Mouse (Mus musculus) gastrocnemius, postnatal 25 days (tissue): ENCODE measurements around the gene Olfr324. TPM values are rescaled to one million over a fixed set of nuclear protein-coding genes. Genes with fewer than 3 reads are reported as not detected.

Experiments
- DNase-seq: peaks from one replicate; pipeline ENCODE4 v3.0.0; 2022
- total RNA-seq, 2 experiments: library from RNA; stranded (reverse); gene quantifications; 1 replicate in 1 of 2; 2 replicates in 1 of 2; pipeline ENCODE4 v1.2.3; 2021

The Olfr324 gene
- total RNA-seq, 2 experiments from 2014 or later: not detected

DNA sequence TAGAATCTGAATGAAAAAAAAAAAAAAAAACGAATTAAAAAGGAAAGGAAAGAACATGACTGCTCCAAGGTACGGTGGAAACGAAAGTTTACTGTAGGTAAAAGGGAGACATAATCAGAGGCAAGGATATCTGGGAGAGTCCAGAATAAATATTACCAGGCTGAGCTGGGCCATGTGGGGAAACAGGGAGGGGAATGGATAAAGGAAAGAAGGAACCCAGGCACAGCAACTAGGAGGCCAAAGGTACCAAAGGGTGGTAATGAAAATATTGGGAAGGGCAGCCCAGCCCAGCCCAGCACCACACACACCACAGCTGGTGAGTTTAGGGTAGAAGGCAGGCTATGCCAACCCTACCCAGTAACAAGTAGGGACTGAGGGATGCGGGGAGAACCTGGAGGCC lies 40.0 kb downstream of the Olfr324 start:
- DNase-seq: no peak

DNA sequence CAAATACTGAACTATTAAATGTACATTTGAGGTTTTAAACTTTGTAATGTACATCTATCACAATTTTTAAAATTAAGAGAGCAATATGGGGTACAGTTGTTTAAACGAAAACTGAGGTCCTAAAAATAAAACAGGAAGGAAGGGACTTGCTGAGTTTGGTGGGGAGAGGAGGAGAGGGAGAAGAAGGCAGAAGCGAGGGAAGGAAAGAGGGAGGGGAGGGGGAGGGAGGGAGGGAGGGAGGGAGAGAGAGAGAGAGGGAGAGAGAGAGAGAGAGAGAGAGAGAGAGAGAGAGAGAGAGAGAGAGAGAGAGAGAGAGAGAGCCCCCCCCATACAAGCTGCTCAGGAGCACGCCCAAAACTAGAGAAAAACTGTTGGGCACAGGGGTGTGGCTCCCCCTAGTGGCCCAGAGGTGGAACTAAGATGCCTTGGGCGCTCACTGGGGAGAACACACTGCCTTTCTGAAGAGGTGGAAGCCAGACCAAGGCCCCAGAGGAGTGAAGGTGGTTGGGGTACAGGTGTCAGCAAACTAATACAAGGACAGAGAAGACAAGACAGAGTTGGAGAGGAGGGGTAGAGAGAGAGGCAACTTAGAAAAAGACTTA lies 41.6 kb downstream of the Olfr324 start:
- peak; percentile 19 for DNase-seq

DNA sequence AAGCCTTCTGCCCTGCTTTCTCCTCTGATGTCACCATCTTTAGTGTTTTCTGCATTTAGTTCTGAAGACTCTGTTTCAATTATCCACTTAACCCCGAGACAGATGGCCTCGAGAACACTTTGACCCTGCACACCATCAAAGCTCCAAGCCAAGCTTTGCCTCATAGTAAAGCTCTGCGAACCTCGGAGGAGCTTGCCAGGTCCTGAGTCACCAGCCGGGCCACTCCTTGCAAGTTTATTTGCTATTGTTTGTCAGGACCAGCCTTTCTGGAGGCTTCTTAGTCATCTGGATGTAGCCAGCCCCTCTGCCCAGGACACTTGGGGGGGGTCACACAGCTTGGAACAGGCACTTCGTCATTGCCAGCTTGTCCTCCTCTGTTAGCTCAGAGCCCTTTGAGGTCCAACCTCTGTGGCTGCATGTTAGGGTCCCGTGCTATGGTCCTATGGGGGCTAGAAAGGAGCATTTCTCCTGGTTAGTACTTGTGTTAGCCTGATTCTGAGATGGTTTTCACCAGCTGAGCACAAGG lies 43.3 kb downstream of the Olfr324 start:
- DNase-seq: peak; percentile 13

DNA sequence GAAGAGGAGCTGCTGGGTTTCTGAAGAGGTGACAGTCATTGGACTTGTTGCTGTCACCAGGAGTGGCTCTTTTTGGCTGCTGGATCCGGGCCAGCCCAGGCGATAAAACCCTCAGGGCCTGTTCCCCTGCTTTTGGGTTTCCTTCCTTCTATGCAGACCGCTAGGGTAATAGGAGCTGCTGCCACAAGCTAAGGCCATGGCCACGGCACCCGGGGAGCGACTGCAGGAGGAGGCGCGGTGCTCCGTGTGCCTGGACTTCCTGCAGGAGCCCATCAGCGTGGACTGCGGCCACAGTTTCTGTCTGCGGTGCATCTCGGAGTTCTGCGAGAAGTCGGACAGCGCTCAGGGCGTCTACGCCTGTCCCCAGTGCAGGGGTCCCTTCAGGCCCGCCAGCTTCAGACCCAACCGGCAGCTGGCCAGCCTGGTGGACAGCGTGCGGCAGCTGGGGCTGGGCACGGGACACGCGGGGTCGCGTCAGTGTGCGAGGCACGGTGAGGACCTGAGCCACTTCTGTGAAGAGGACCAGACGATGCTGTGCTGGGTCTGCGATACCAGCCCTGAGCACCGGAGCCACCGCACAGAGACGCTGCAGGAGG lies 45.5 kb downstream of the Olfr324 start, which contains the start of gene Trim58:
Gene Trim58, plus strand, starts transcription at position 194 of the 596 bp plus-strand sequence.
- no peak for DNase-seq

DNA sequence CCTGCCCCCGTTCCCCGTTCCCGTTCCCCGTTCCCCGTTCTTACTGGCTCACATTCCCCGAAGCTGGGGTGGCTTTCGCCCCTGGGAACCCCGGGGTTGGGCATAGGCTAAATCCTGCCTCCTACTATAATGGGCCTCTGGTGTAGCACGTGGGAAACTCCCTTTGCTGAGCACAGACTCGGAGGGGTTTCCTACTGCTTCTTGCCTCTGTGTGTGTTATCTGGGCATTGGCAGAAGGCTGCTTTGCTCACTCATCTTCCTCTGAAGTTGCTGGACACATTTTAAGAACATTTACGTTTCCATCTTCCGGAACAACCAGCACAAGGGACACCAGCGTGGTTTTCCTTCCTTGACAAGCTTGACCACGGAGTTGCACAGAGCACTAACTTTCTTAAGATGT lies 46.1 kb downstream of the Olfr324 start:
- no peak for DNase-seq

DNA sequence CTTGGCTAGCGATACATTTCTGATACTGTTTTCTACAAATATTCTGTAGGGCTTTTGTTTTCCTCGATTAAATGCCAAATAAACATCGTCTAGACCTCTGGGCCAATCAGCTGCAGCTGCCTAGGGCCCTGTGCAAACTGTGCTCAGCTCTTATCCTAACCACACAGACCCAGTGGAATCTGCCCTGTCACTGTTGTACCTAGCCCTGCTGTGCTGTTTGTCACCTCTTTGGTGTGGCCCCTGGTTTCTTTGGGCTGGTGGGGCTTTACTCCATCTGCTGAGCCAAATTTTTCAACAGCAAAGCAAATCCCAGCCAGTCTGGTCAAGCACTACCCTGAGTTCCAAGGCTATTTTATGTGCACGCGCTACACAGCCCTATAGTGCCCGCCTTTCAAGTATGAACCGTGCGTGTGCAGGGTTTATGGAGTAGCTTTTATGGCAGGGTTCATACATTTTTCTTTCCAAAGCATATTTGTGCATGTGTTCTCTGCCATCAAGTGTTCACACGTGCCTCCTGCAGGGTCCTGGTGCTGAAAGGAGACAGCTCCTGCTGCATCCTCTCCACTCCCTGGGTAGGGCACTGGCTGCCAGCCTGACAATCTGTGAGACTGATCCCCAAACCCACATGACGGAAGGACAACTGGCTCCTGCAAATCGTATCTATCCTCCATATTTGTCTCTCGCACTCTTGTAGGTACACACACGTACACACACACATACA lies 46.9 kb downstream of the Olfr324 start:
- DNase-seq: no peak

DNA sequence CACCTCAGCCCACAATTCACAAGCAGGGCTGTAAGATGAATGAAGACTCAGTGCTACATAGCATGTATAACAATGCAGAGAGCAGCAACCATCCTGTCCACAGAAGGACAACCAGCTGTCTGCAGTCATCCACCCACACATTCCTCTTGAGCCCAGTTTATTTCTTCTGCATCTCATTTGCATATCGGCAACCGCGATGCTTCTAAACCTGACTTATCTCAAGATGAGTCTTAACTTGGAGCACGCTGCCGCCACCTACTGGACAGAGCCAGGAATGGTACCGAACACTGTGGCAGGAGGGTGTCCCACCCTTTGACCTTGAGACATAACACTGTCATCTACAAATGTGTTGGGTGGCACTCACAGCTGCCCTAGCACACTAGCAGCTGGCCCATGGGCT lies 48.4 kb downstream of the Olfr324 start:
- no peak for DNase-seq

Other genes with a start within 250 kb of the Olfr324 start
- gene Lypd8, start 216.1 kb upstream of the Olfr324 start, total RNA-seq: not detected
- gene 1810065E05Rik, start 174.0 kb upstream of the Olfr324 start, total RNA-seq: not detected
- not detected for gene Gm12253, start 162.6 kb upstream of the Olfr324 start, total RNA-seq
- not detected for gene Lypd9, start 142.2 kb upstream of the Olfr324 start, total RNA-seq
- gene Olfr30, start 132.8 kb upstream of the Olfr324 start, total RNA-seq: not detected
- not detected for gene Olfr332, start 102.6 kb upstream of the Olfr324 start, total RNA-seq
- not detected for gene Olfr331, start 92.5 kb upstream of the Olfr324 start, total RNA-seq
- gene Olfr330, start 60.3 kb upstream of the Olfr324 start, total RNA-seq: not detected
- gene Olfr329-ps, start 48.7 kb upstream of the Olfr324 start, total RNA-seq: not detected
- under 1 TPM in 1 of 2 experiments, not detected in 1; 0.10 TPM for gene Olfr328, start 39.5 kb upstream of the Olfr324 start, total RNA-seq
- gene Olfr224, start 24.6 kb upstream of the Olfr324 start, total RNA-seq: not detected
- not detected for gene Olfr325, start 17.4 kb upstream of the Olfr324 start, total RNA-seq
- gene 2210407C18Rik, start 21.0 kb downstream of the Olfr324 start, total RNA-seq: not detected
- gene Olfr323, start 35.4 kb downstream of the Olfr324 start, total RNA-seq: not detected
- not detected for gene Trim58, start 45.4 kb downstream of the Olfr324 start, total RNA-seq
- not detected for gene Olfr322, start 63.7 kb downstream of the Olfr324 start, total RNA-seq
- not detected for gene Olfr320, start 86.0 kb downstream of the Olfr324 start, total RNA-seq
- not detected for gene Olfr319, start 104.0 kb downstream of the Olfr324 start, total RNA-seq
- gene Olfr318, start 128.9 kb downstream of the Olfr324 start, total RNA-seq: not detected
- not detected for gene Olfr317, start 144.1 kb downstream of the Olfr324 start, total RNA-seq
- not detected for gene Olfr316, start 157.6 kb downstream of the Olfr324 start, total RNA-seq
- not detected for gene Olfr315, start 178.1 kb downstream of the Olfr324 start, total RNA-seq
- not detected for gene Olfr314, start 187.8 kb downstream of the Olfr324 start, total RNA-seq
- not detected for gene Fam183b, start 206.8 kb downstream of the Olfr324 start, total RNA-seq
- gene Olfr313, start 219.9 kb downstream of the Olfr324 start, total RNA-seq: not detected
- gene Olfr312, start 234.1 kb downstream of the Olfr324 start, total RNA-seq: not detected
- not detected for gene Olfr311, start 244.1 kb downstream of the Olfr324 start, total RNA-seq